Mouse (Mus musculus): ENCODE results near the gene Cad.

The Cad gene

DNA sequence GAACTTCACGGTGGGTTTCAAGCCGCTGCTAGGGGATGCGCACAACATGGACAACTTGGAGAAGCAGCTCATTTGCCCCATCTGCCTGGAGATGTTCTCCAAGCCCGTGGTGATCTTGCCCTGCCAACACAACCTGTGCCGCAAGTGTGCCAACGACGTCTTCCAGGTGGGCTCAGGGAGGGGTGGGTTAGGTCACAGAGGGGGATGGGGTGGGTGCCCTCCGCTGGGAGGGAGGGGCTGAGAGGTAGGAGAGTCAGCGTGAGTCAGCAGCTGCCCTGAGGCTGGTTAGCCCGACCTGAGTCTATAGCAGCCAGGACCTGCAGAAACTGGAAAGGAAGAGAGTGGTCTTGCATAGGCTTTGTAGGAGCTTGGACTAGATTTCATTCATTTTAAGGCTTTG lies 62.3 kb downstream of the Cad start:
- DNase-seq, result no peak

- DNase-seq, result peak; percentile 35
Observed at GRCm38 (mm10) chr5:31121111-31121510, 66.5 kb downstream of the Cad start.

DNA sequence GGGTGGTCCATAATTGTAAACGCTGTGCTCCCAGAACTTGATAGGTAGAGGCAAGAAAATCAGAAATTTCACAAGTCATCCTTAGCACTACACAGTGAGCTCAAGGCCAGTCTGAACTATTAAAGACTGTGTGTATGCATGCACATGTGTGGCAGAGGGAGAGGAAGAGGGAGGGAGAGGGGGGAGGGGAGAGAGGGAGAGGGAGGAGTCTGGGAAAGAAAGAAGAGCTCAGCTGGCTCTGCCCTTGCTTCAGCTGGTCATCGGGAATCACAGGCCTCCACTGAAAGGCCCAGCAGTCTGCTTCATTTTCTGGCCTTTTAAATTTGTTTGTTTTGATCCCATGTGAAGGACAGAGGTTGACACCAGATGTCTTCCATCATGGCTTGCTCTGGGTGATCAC lies 68.9 kb downstream of the Cad start:
- DNase-seq, result no peak

GRCm38 (mm10) chr5:31126050-31126449 lies 71.5 kb downstream of the Cad start:
- no peak for DNase-seq
